Mouse (Mus musculus): ENCODE measurements at regions not wholly inside any gene's neighbourhood (a gene's known extent, or its start where the extent isn't known, plus 50 kb on each side); places are given as distances from the start of the nearest gene placed in this dataset.

DNA sequence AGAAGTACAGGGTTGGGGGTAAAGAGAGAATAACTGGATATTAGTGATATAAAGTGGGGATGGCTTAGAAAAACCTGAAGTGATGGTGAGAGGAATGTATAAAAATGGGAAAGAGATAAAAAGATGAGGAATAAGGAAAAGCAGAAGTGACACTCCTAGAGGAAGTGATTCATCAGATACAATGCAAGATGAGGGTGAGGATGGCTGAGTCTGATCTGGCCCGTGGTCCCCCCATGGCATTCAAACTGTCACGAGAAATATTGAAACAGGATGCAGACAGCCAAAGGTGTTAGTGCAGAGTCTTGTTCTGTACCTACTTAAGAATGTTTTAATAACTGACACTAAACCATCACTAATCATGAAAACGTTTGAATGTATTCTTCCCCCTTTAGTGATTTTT lies 56.2 kb upstream of the Kitl start:
- DNase-seq, result no peak

DNA sequence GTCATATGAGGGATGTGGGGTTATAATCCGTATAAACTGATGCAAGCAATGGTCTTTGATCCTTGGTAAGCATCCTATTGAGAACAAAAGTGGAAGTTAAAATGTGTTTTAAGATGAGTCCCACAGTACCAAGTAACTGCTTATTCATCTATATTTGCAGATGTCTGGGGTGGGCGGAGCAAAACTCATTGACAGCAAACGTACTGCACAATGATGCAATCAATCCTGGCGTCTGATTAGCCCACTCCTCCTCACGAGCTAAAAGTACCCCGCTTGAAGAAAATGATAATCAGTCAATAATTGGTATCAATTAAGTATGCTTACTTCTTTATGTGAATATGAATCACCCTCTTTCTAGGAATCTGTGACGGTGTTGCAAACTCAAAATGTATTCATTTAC lies 62.9 kb upstream of the Kitl start:
- no peak for DNase-seq

- peak; percentile 12 for DNase-seq
Measured at GRCm38 (mm10) chr10:99951718-99952117, 63.7 kb upstream of the Kitl start.

DNA sequence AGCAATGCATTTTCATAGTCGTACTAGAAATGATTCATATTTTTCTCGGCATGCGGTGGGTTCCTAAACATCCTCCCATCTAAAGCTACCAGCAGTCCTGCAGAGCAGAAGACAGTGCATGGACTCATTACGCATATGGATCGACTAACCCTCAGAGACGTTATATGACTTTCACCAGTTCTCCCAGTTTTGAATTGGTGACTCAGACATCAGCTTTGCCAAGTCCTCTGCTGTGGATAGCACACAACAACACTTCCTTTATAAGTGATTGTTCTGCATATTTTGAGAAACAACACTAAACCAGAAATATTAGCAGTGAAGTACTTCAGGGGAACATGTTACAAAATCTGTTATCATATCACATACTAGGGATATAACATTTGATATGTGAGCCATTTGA lies 64.1 kb upstream of the Kitl start:
- DNase-seq, result no peak

GRCm38 (mm10) chr10:99948740-99949139 lies 66.7 kb upstream of the Kitl start:
- peak; percentile 15 for DNase-seq

GRCm38 (mm10) chr10:99945418-99945817 lies 70.0 kb upstream of the Kitl start:
- DNase-seq, result no peak

GRCm38 (mm10) chr10:99941665-99942064 lies 73.8 kb upstream of the Kitl start:
- peak; percentile 40 for DNase-seq

- DNase-seq, result no peak
Measured at GRCm38 (mm10) chr10:99938901-99939300, 76.5 kb upstream of the Kitl start.

DNA sequence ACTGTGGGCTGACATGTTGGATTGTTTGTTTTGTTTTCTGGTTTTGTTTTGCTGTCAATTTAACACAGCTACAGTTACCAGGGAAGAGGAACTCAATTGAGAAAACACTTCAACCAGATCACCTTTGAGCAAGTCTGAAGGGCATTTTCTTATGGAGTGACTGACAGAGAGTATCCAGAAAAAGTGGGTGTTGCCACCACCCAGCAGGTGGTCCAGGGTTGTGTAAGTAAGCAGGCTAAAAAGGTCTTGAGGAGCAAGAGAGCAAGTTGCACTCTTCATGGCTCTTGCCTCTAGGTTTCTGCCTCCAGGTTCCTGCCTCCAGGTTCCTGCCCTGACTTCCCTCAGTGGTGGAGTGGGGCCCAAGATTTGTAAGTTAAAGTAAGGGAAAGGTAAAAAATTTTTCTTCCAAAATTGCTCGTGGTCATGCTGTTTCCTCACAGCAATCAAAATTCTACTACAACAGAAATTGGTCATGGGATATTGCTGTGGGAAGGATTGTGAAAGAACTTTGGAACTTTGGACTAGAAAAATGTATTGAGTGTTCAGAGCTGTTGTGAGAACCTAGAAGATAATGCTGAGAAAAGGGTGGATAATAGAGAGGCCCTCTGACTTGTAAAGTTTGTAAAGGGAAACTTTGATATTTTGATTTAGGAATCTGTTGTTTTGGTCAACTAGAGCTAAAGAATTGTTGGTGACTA lies 77.4 kb upstream of the Kitl start:
- no peak for DNase-seq

DNA sequence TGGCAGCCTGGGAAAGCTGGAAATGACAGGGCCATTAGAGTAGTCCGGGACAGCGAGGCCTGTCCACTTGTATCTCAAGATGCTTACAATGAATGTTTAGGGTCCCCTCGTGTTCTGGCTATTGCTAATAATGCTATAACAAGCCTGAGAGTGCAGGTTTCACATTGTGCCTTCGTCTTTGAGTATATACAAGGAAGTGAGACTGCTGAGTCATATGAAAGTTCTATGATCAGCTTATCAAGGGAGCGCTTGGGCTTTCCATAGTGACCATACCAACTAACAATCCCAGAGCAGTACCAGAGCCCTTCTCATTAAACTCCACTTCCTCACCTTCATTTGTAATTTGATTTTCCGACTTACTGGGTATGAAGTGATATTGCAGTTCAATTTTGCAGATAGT lies 86.2 kb upstream of the Kitl start:
- no peak for DNase-seq

DNA sequence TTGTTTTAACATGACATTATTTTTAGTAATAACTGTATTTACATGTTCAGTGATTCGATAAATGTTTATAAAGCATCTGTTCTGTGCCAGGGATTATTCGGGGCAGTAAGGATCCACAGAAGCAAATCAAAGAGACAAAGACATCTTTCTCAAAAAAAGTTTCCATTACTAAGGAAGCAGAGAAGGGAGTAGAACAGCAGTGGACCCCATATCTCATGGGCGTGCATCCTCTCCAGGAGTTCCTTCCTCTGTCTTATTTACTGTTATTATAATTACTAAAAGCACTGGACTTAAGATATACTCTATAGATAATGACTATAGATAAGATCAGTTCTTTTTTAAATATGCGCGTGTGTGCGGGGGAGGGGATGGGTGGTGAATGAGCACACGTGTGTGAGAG lies 87.5 kb upstream of the Kitl start:
- DNase-seq, result no peak

- DNase-seq, result no peak
Measured at GRCm38 (mm10) chr10:99926327-99926954, 89.0 kb upstream of the Kitl start.

- DNase-seq, result no peak
Measured at GRCm38 (mm10) chr10:99924541-99924940, 90.9 kb upstream of the Kitl start.

- DNase-seq, result no peak
Measured at GRCm38 (mm10) chr10:99919925-99920324, 95.5 kb upstream of the Kitl start.

DNA sequence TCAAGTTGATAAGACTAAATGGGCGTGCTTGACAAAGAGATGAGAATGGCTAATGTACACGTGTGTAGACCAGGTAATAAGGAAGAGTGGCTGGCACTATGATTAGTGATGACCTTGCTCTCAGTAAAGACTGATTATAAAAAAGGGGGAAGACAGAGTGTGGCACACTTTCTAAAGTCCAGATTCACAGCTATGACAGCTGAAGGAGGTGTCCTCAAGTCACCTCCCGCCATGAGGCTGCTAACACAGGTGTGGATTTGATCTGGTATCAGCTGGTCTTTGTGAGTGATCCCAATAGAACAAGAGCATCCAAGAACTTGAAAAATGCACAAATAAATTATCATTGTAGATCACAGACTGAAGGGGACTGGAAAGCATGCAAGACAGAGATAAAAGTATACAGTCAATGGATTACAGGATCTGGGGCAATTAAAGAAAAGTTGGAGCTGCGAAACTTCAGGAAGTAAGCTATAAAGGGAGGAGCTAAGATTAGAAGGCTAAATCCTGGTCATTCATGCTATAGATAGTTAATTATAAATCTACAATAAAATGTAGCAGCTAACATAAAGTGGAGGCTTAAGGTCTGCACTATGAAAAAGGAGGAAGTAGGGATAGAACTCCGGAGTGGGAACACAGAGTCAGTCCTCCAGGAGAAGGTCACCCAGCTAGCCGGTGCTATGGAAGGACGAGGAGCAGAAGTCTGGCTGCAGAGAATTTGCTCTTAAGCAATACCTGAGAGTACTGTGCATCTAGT lies 96.7 kb upstream of the Kitl start:
- DNase-seq, result no peak

DNA sequence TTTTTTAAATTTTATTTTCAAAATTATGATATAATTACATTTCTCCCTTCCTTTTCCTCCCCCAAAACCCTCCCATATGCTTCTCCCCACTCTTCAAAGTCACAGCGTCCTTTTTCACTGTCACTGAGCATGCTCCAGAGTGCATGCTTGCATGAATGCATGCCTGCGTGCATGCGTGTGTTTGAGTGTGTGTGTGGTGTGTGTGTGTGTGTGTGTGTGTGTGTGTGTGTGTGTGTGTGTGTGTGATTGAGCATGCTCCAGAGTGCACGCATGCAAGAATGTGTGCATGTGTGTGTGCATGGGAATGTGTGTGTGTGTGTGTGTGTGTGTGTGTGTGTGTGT lies 101.6 kb upstream of the Kitl start:
- no peak for DNase-seq

GRCm38 (mm10) chr10:99913001-99913845 lies 102.2 kb upstream of the Kitl start:
- peak; percentile 33 for DNase-seq

DNA sequence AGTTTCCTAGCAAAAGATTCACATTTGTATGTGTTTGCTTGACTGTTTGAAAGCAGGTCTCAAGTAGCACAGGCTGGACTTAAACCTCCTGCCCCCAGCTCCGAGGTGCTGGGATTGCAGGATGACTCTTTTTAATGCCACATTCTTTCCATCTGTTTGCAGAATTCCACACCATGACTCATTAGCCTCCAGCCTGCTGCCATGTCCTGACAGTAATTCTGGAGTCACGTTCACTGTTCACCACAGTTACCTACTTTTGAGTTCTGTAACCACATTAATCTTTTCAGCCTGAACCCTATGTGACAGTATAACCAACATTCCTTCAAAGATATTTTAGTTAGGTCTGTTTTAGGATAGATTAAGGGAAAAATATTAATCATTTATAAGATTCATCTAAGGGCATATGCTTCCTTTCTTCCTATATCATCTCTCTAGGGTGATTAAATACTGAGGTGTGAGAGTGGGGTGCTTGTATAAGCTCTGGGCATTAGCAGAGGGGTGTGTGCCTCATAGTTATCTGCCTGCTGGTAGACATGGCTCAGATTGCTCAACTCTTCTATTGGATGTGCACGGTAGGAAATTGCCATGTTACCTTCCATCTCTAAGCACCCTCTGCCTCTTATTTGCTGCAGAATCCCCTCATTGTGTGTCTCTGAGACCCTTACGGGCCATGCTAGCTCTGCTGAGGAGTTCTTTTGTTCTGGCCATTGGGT lies 105.3 kb upstream of the Kitl start:
- DNase-seq, result no peak

DNA sequence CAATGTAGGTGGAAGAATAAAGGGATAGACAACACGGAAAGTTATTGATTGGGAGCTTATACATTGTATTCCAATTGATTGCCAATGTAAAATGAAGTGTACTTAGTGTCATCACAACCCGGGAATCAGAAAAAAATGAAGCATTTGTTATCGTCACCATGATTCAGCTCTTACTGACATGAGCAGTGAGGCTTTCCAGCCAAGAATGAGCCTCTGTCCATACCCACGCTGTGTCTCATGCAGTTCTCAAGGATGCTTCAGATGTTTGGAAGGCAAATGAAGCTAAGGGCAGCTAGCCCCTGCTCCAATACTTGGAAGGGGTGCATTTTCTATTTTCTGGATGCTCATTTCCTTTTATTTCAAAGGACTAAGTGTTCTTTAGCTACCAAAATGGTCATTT lies 107.4 kb upstream of the Kitl start:
- no peak for DNase-seq

DNA sequence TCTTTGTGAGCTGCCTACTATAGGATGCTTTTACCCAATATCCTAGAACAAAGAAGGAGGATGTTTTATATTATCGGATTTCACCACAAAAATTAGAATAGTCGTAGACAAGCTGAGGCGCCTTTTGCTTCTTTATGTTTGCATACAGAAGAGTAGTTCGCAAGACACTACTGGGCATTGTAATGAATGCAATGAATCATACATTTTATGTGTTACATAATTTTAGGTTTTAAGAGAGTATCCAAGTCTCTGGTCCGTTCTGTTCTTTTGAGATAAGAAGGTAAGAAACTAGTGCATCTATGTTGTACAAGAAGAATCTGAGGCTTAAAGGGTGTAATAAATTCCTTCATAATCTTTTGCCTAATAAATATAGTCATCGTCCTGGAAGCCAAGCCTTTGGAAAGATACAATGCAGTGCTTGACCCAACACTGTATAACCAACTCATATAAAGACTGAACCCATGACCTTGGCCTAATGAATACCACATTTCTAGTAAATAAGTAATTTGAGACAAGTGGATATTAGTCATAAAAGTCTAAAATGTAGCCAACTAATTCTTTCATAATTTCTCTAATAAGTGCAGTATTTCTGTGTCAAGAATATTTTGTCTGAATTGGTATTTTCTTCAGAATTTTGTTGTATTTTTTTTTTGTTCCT lies 108.5 kb upstream of the Kitl start:
- DNase-seq, result no peak

- DNase-seq, result no peak
Measured at GRCm38 (mm10) chr10:99902280-99903231, 112.9 kb upstream of the Kitl start.
